Mouse (Mus musculus) embryonic facial prominence, embryonic 14.5 days (tissue): ENCODE data around the gene Acaa1b. TPM values are rescaled to one million over a fixed set of nuclear protein-coding genes. Genes with fewer than 3 reads are reported as not detected.
A peak's percentile ranks its signal among the peaks of the same experiment; 100 is the strongest.

Experiments
- ATAC-seq: fragments of 200-750 bp; cut with Nextera tagmentation; 2 replicates; pipeline ENCODE4 v1.8.0; 2017; ENCODE audit warnings: low read depth, moderate number of reproducible peaks, moderate TSS enrichment
- DNase-seq: peaks from one replicate; pipeline ENCODE4 v3.0.0-alpha.2; 2015; ENCODE audit warnings: low spot score
- H3K27ac ChIP-seq: fragments of 300-500 bp; sonication (generic); replicated peaks from 2 replicates; pipeline ENCODE4 v1.5.1; 2014; ENCODE audit warnings: low read depth, mild to moderate bottlenecking, low read length, moderate library complexity
- H3K27me3 ChIP-seq: fragments of 300-500 bp; sonication (generic); replicated peaks from 2 replicates; pipeline ENCODE4 v1.6.1; 2014; ENCODE audit warnings: low read length; ENCODE audit not compliant: control insufficient read depth, insufficient read depth
- H3K36me3 ChIP-seq: fragments of 300-500 bp; sonication (generic); 2 replicates; pipeline ENCODE4 v1.6.1; 2014; ENCODE audit warnings: low read length, mixed read lengths; ENCODE audit not compliant: control insufficient read depth, insufficient read depth
- H3K4me1 ChIP-seq: fragments of 300-500 bp; sonication (generic); 2 replicates; pipeline ENCODE4 v1.6.1; 2014; ENCODE audit warnings: antibody characterized with exemption, low read length; ENCODE audit not compliant: control insufficient read depth, insufficient read depth
- H3K4me2 ChIP-seq: fragments of 300-500 bp; sonication (generic); 2 replicates; pipeline ENCODE4 v1.6.1; 2014; ENCODE audit warnings: low read depth, mild to moderate bottlenecking, low read length, moderate library complexity, mixed read lengths
- H3K4me3 ChIP-seq: fragments of 300-500 bp; sonication (generic); 2 replicates; pipeline ENCODE4 v1.5.1; 2014; ENCODE audit warnings: low read depth, mild to moderate bottlenecking, low read length
- H3K9ac ChIP-seq: fragments of 300-500 bp; sonication (generic); 2 replicates; pipeline ENCODE4 v1.6.1; 2014; ENCODE audit warnings: low read depth, mild to moderate bottlenecking, low read length, moderate library complexity, mixed read lengths
- H3K9me3 ChIP-seq: fragments of 300-500 bp; sonication (generic); 2 replicates; pipeline ENCODE4 v1.6.1; 2016; ENCODE audit warnings: low read length; ENCODE audit not compliant: control insufficient read depth
- WGBS: fragments of 180-500 bp; shearing (Covaris S2); extraction: QIAGEN DNeasy Blood & Tissue Kit; methylation state at CpG from one replicate; pipeline ENCODE4 v1.1.7; 2014; 5-methylcytosine and 5-hydroxymethylcytosine counted together
- polyA plus RNA-seq: library from polyadenylated mRNA; unstranded; fragments of >200 nt; fragmentation: Nextera tagmentation; extraction: Ambion mirVana; gene quantifications from 2 replicates; pipeline ENCODE4 v1.2.1, GENCODE M21; 2014

Gene Acaa1b
- polyA plus RNA-seq, 1 experiment from 2014 or later: 1.9 TPM

- Histone ChIP-seq H3K4me2 (peak overlapping the region; percentile 86), H3K4me1 (no peaks in the 10 kb centered on the region), H3K9me3 (no peaks in the 10 kb centered on the region), H3K27me3 (no peaks in the 10 kb centered on the region), H3K4me3 (peak overlapping the region; percentile 67), H3K9ac (peak overlapping the region; percentile 64), H3K27ac (no peak overlapping the region), H3K36me3 (no peaks in the 10 kb centered on the region)
- no peak for ATAC-seq
- 3% methylated on average over 19 of the region's 19 CpGs for WGBS
- no peak for DNase-seq
Measured at GRCm38 (mm10) chr9:119102783-119103113, 54.1 kb downstream of the Acaa1b start.

GRCm38 (mm10) chr9:119101992-119102782 lies 54.7 kb downstream of the Acaa1b start, which contains the start of gene Dlec1:
Gene Dlec1 (plus strand): TSS chr9:119102478.
- peak; percentile 93 for ATAC-seq

GRCm38 (mm10) chr9:119100177-119100898 lies 56.6 kb downstream of the Acaa1b start:
- H3K9ac ChIP-seq: no peak overlapping the region
- DNase-seq (no peak), ATAC-seq (no peak)
- no peak overlapping the region for H3K4me2 ChIP-seq
- H3K36me3 ChIP-seq: no peaks in the 10 kb centered on the region
- no peak overlapping the region for H3K4me3 ChIP-seq
- no peak overlapping the region for H3K27ac ChIP-seq
- WGBS: 11% methylated on average over 13 of the region's 15 CpGs
- peaks cover under 1% of the 10 kb centered on the region; the same call in 1 of the 2 replicates for H3K4me1 ChIP-seq
- H3K9me3 ChIP-seq: no peaks in the 10 kb centered on the region
- H3K27me3 ChIP-seq: no peaks in the 10 kb centered on the region

More at GRCm38 (mm10) chr9:119101992-119102782, 54.7 kb downstream of the Acaa1b start, which contains the start of gene Dlec1:
- H3K4me3 ChIP-seq: peak within 1 kb of the TSS; percentile 67
- no peaks in the 10 kb centered on the region for H3K36me3 ChIP-seq
- DNase-seq: peak; percentile 97
- peak within 1 kb of the TSS; percentile 86 for H3K4me2 ChIP-seq
- H3K27ac ChIP-seq: peak within 1 kb of the TSS; percentile 65; the same call in 1 of the 2 replicates
- H3K4me1 ChIP-seq: no peaks in the 10 kb centered on the region
- 2% methylated on average over 44 of the region's 44 CpGs for WGBS
- H3K9ac ChIP-seq: peak within 1 kb of the TSS; percentile 64
- no peaks in the 10 kb centered on the region for H3K27me3 ChIP-seq
- no peaks in the 10 kb centered on the region for H3K9me3 ChIP-seq

Other genes with a start within 250 kb of the Acaa1b start
- 17.7 and 17.8 TPM in 2 replicates for gene Ctdspl, start 230.6 kb downstream of the Acaa1b start, polyA plus RNA-seq
- 15.0 and 19.7 TPM in 2 replicates for gene Vill, start 104.3 kb downstream of the Acaa1b start, polyA plus RNA-seq
- 43.5 and 45.2 TPM in 2 replicates for gene Plcd1, start 63.6 kb downstream of the Acaa1b start, polyA plus RNA-seq
- 1.3 and 1.8 TPM in 2 replicates for gene Dlec1, start 54.6 kb downstream of the Acaa1b start, polyA plus RNA-seq
- gene Gm47289, start 2.1 kb upstream of the Acaa1b start, polyA plus RNA-seq: not detected in 2 replicates
- not detected in 2 replicates for gene Slc22a13, start 52.0 kb upstream of the Acaa1b start, polyA plus RNA-seq
- gene Oxsr1, start 165.3 kb upstream of the Acaa1b start, polyA plus RNA-seq: 13.6 and 14.5 TPM in 2 replicates
- 83.8 and 86.9 TPM in 2 replicates for gene Acaa1a, start 182.6 kb upstream of the Acaa1b start, polyA plus RNA-seq
- 22.2 and 26.4 TPM in 2 replicates for gene Myd88, start 184.3 kb upstream of the Acaa1b start, polyA plus RNA-seq
- gene Xylb, start 200.3 kb upstream of the Acaa1b start, polyA plus RNA-seq: 4.8 and 5.0 TPM in 2 replicates
- gene Slc22a14, start 208.5 kb upstream of the Acaa1b start, polyA plus RNA-seq: 0.26 TPM in 1 of 2 replicates, not detected in the other
- gene Acvr2b, start 245.0 kb upstream of the Acaa1b start, polyA plus RNA-seq: 18.1 and 19.4 TPM in 2 replicates